Mouse (Mus musculus): Measurements from ENCODE around the gene Dazap1.
"Not testable (repeated sequence)": the region's sequence is repeated elsewhere in the genome, so short reads cannot be mapped to it uniquely, and the experiment has no call there.

The Dazap1 gene

GRCm38 (mm10) chr10:80260642-80261584 is at the start of gene Dazap1, which contains the start of gene Gamt:
TSS of gene Dazap1 (plus strand) at chr10:80261486.
TSS of gene Gamt (minus strand) at chr10:80261012.
- DNase-seq (ENCODE audit: low read depth, low spot score), result peak; percentile 99

- DNase-seq (ENCODE audit: low read depth, low spot score), result not testable (repeated sequence)
These were observed 49.7 kb upstream of the Dazap1 start for GRCm38 (mm10) chr10:80211547-80212103.

GRCm38 (mm10) chr10:80215048-80215772 is 46.1 kb upstream of the Dazap1 start:
- no peak for DNase-seq (ENCODE audit: low read depth, low spot score)

- DNase-seq (ENCODE audit: low read depth, low spot score), result no peak
These were observed 40.6 kb upstream of the Dazap1 start for GRCm38 (mm10) chr10:80220676-80221075.

GRCm38 (mm10) chr10:80223137-80223536 is 38.1 kb upstream of the Dazap1 start:
- DNase-seq (ENCODE audit: low read depth, low spot score), result not testable (repeated sequence)

- no peak for DNase-seq (ENCODE audit: low read depth, low spot score)
These were observed 35.2 kb upstream of the Dazap1 start for GRCm38 (mm10) chr10:80226071-80226415.

GRCm38 (mm10) chr10:80226416-80227165 is 34.7 kb upstream of the Dazap1 start, which contains the start of gene Mum1:
TSS of gene Mum1 (plus strand) at chr10:80226434.
- peak; percentile 98 for DNase-seq (ENCODE audit: low read depth, low spot score)

GRCm38 (mm10) chr10:80227166-80227539 is 34.1 kb upstream of the Dazap1 start:
- DNase-seq (ENCODE audit: low read depth, low spot score), result no peak

GRCm38 (mm10) chr10:80227877-80228775 is 33.2 kb upstream of the Dazap1 start:
- DNase-seq (ENCODE audit: low read depth, low spot score), result peak; percentile 12

- no peak for DNase-seq (ENCODE audit: low read depth, low spot score)
These were observed 25.0 kb upstream of the Dazap1 start for GRCm38 (mm10) chr10:80236145-80236825.

- no peak for DNase-seq (ENCODE audit: low read depth, low spot score)
These were observed 24.3 kb upstream of the Dazap1 start for GRCm38 (mm10) chr10:80237020-80237419.

GRCm38 (mm10) chr10:80238306-80238705 is 23.0 kb upstream of the Dazap1 start:
- no peak for DNase-seq (ENCODE audit: low read depth, low spot score)

- DNase-seq (ENCODE audit: low read depth, low spot score), result no peak
These were observed 21.5 kb upstream of the Dazap1 start for GRCm38 (mm10) chr10:80239791-80240190.

GRCm38 (mm10) chr10:80242088-80242487 is 19.2 kb upstream of the Dazap1 start:
- DNase-seq (ENCODE audit: low read depth, low spot score), result no peak

GRCm38 (mm10) chr10:80242607-80243006 is 18.7 kb upstream of the Dazap1 start:
- DNase-seq (ENCODE audit: low read depth, low spot score), result no peak

GRCm38 (mm10) chr10:80244791-80245399 is 16.4 kb upstream of the Dazap1 start:
- DNase-seq (ENCODE audit: low read depth, low spot score), result peak; percentile 73

- peak; percentile 93 for DNase-seq (ENCODE audit: low read depth, low spot score)
These were observed 15.7 kb upstream of the Dazap1 start for GRCm38 (mm10) chr10:80245600-80245999.

- peak; percentile 70 for DNase-seq (ENCODE audit: low read depth, low spot score)
These were observed 13.4 kb upstream of the Dazap1 start for GRCm38 (mm10) chr10:80247849-80248248.

- not testable (repeated sequence) for DNase-seq (ENCODE audit: low read depth, low spot score)
These were observed 12.8 kb upstream of the Dazap1 start for GRCm38 (mm10) chr10:80248437-80248836.

Measured in 3T3-L1 (cell line).